Mouse (Mus musculus) ES-E14 (cell line): ENCODE results near the gene Slc3a1.

ENCODE experiments used
- MAFK ChIP-seq: IDR thresholded peaks from 2 replicates; pipeline ENCODE4 v1.6.1; 2014; ENCODE audit warnings: mild to moderate bottlenecking, low read depth, low read length, inconsistent platforms; ENCODE audit not compliant: insufficient read depth
- ZC3H11A ChIP-seq: IDR thresholded peaks from 2 replicates; pipeline ENCODE4 v1.6.1; 2012; ENCODE audit warnings: low read depth, mild to moderate bottlenecking, inconsistent platforms, low read length, borderline replicate concordance

DNA sequence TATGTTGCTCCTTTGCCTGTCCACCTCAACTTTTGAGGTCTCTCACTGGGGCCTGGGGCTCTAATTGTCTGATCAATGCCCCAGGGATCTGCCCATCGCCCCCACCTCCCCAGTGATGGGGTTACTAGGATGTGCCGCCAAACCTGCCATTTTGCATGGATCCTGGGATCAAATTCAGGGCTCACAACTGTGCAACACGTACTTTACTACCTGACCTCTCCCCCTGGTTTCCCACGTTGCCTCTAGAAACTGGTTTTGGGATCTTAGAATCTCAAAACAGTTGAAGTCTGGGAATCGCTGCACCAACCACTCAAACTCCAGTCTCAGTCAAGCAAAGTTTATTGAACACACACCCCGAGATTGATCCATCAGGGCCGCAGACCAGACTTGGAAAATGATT is 30.1 kb downstream of the Slc3a1 start:
- no peak for TF ChIP-seq MAFK
- no peak for TF ChIP-seq ZC3H11A
